Mouse (Mus musculus): ENCODE measurements around the gene Kcnc3. TPM values are rescaled to one million over a fixed set of nuclear protein-coding genes. Genes with fewer than 3 reads are reported as not detected.

Gene Kcnc3
- total RNA-seq, 2 experiments from 2014 or later: 1.9 TPM; not detected in 1

GRCm38 (mm10) chr7:44565414-44565813 is 25.1 kb upstream of the Kcnc3 start:
- no peak for ATAC-seq (replicated peaks; ENCODE audit: low FRiP score, low TSS enrichment, poor library complexity, severe bottlenecking)

- no peak for ATAC-seq (replicated peaks; ENCODE audit: low FRiP score, low TSS enrichment, poor library complexity, severe bottlenecking)
Measured at GRCm38 (mm10) chr7:44568803-44569202, 21.7 kb upstream of the Kcnc3 start.

- ATAC-seq (replicated peaks; ENCODE audit: low FRiP score, low TSS enrichment, poor library complexity, severe bottlenecking): no peak
Measured at GRCm38 (mm10) chr7:44570989-44571388, 19.5 kb upstream of the Kcnc3 start.

GRCm38 (mm10) chr7:44571811-44572210 is 18.7 kb upstream of the Kcnc3 start:
- no peak for ATAC-seq (replicated peaks; ENCODE audit: low FRiP score, low TSS enrichment, poor library complexity, severe bottlenecking)

- 0 out of 2 replicates have a peak, but pooled peaks have one; percentile 50 for ATAC-seq (replicated peaks; ENCODE audit: low FRiP score, low TSS enrichment, poor library complexity, severe bottlenecking)
Measured at GRCm38 (mm10) chr7:44572213-44572701, 18.2 kb upstream of the Kcnc3 start, which contains the start of gene Napsa. Napsa (plus strand) TSS chr7:44572380.

GRCm38 (mm10) chr7:44572956-44573484 is 17.4 kb upstream of the Kcnc3 start:
- ATAC-seq (replicated peaks; ENCODE audit: low FRiP score, low TSS enrichment, poor library complexity, severe bottlenecking): no peak

GRCm38 (mm10) chr7:44576333-44576844 is 14.1 kb upstream of the Kcnc3 start:
- 0 out of 2 replicates have a peak, but pooled peaks have one; percentile 44 for ATAC-seq (replicated peaks; ENCODE audit: low FRiP score, low TSS enrichment, poor library complexity, severe bottlenecking)

GRCm38 (mm10) chr7:44581637-44582036 is 8.8 kb upstream of the Kcnc3 start:
- ATAC-seq (replicated peaks; ENCODE audit: low FRiP score, low TSS enrichment, poor library complexity, severe bottlenecking): no peak

- ATAC-seq (replicated peaks; ENCODE audit: low FRiP score, low TSS enrichment, poor library complexity, severe bottlenecking): no peak
Measured at GRCm38 (mm10) chr7:44582709-44583108, 7.8 kb upstream of the Kcnc3 start.

- no peak for ATAC-seq (replicated peaks; ENCODE audit: low FRiP score, low TSS enrichment, poor library complexity, severe bottlenecking)
Measured at GRCm38 (mm10) chr7:44583146-44583545, 7.3 kb upstream of the Kcnc3 start.

GRCm38 (mm10) chr7:44584265-44584804 is 6.1 kb upstream of the Kcnc3 start:
- ATAC-seq (replicated peaks; ENCODE audit: low FRiP score, low TSS enrichment, poor library complexity, severe bottlenecking): no peak

- ATAC-seq (replicated peaks; ENCODE audit: low FRiP score, low TSS enrichment, poor library complexity, severe bottlenecking): no peak
Measured at GRCm38 (mm10) chr7:44584921-44585320, 5.5 kb upstream of the Kcnc3 start.

- no peak for ATAC-seq (replicated peaks; ENCODE audit: low FRiP score, low TSS enrichment, poor library complexity, severe bottlenecking)
Measured at GRCm38 (mm10) chr7:44585606-44586005, 4.9 kb upstream of the Kcnc3 start.

GRCm38 (mm10) chr7:44586518-44586917 is 3.9 kb upstream of the Kcnc3 start:
- no peak for ATAC-seq (replicated peaks; ENCODE audit: low FRiP score, low TSS enrichment, poor library complexity, severe bottlenecking)

GRCm38 (mm10) chr7:44586930-44587329 is 3.5 kb upstream of the Kcnc3 start:
- ATAC-seq (replicated peaks; ENCODE audit: low FRiP score, low TSS enrichment, poor library complexity, severe bottlenecking): no peak

- no peak for ATAC-seq (replicated peaks; ENCODE audit: low FRiP score, low TSS enrichment, poor library complexity, severe bottlenecking)
Measured at GRCm38 (mm10) chr7:44587676-44588075, 2.8 kb upstream of the Kcnc3 start.

GRCm38 (mm10) chr7:44588338-44588737 is 2.1 kb upstream of the Kcnc3 start:
- no peak for ATAC-seq (replicated peaks; ENCODE audit: low FRiP score, low TSS enrichment, poor library complexity, severe bottlenecking)

- ATAC-seq (replicated peaks; ENCODE audit: low FRiP score, low TSS enrichment, poor library complexity, severe bottlenecking): 0 out of 2 replicates have a peak, but pooled peaks have one; percentile 36
Measured at GRCm38 (mm10) chr7:44589149-44589548, 1.3 kb upstream of the Kcnc3 start.

GRCm38 (mm10) chr7:44589946-44590345 is 518 bp upstream of the Kcnc3 start:
- ATAC-seq (replicated peaks; ENCODE audit: low FRiP score, low TSS enrichment, poor library complexity, severe bottlenecking): no peak

GRCm38 (mm10) chr7:44591348-44592116 is 1.1 kb downstream of the Kcnc3 start:
- no peak for ATAC-seq (replicated peaks; ENCODE audit: low FRiP score, low TSS enrichment, poor library complexity, severe bottlenecking)
